Mouse (Mus musculus): ENCODE results near the gene Barhl2.

The Barhl2 gene

DNA sequence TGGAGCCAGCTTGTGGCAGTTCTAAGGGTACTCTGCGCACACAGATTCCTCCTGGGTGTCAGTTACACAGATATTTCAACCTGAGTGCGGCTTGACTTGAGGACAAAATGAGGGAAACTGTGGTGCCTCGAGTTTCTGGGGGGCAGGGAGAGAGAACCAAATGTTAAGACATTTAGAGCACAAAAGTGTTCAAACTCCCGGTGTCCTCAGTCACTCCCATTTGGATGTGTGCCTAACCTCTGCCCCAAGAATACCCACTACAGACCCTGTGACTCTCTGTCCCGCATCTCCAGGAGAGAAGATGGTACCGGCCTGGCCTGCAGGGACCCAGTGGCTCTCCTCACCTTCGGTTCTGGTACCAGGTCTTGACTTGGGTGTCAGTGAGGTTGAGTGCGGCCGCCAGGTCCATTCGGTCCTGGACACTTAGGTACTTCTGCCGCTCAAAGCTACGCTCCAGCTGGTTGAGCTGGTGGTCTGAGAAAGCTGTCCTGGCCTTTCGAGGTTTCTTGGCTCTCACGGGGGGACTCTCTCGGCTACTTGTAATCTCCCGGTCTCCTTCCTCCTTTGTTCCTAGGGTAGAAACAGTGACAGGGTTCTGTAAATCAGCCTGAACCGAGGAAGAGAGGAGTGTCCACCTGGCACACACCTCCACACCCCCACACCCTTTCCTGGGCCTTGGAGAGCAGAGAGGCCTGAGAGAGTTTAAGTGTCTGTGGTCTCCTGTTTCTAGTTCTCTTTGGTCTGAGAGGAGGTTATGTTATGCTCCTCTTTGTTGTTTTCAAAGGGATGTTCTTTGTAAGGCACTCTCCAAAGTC, 2.7 kb downstream of the Barhl2 start:
- no peak for DNase-seq (ENCODE audit: extremely low read depth, low read depth, low spot score)

DNA sequence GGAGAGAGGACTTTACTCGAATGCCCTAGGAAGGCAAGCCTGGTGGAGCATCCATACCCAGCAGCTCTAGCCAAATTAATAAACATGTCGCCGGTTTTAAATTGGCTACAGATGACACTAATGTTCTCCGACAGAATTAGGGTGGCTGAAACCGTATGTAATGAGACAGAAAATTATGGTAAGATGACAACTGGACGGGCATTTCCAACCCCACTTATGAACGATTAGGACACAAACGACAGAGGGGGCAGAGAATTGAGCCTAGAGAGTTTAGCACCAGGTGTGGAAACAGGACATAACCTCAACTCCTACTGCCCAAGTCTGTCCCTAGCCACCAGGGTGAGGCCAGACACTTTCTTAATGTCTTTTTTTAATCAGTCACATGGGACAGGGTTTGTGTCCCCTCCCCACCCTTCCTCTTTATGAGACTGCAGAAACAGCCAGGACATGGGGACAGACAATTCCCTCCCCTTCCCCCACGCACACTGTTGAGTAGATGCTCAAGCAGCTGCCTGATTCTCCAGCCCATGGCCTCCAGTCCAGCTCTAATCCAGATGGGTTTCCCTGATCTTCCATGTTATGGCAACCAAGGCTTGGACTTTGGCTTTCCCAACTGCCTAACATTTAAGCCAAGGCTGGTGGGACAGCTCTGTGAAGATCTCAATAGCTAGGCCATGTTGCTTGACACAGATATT, 3.4 kb downstream of the Barhl2 start:
- DNase-seq (ENCODE audit: extremely low read depth, low read depth, low spot score) = no peak

DNA sequence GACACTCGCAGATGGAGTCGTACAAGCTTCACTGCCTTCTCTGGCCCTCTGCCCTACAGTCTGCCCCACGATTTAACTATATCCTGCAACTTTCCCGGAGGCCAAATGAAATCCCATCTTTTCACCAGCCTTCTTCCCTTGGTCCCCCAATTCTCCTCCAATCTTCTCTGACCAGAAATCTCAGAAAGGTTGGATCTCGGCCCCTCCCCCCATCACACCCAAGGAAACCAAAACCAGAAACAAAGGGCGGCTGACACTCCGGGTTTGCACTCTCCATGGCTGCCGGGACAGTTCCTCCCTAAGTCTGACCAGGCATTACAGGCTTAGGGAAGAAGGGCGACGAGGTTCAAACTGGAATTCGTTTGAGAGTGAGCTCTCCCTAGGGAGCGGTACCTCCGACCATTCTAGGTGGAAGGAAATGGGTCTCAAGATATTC, 4.1 kb downstream of the Barhl2 start:
- no peak for DNase-seq (ENCODE audit: extremely low read depth, low read depth, low spot score)

DNA sequence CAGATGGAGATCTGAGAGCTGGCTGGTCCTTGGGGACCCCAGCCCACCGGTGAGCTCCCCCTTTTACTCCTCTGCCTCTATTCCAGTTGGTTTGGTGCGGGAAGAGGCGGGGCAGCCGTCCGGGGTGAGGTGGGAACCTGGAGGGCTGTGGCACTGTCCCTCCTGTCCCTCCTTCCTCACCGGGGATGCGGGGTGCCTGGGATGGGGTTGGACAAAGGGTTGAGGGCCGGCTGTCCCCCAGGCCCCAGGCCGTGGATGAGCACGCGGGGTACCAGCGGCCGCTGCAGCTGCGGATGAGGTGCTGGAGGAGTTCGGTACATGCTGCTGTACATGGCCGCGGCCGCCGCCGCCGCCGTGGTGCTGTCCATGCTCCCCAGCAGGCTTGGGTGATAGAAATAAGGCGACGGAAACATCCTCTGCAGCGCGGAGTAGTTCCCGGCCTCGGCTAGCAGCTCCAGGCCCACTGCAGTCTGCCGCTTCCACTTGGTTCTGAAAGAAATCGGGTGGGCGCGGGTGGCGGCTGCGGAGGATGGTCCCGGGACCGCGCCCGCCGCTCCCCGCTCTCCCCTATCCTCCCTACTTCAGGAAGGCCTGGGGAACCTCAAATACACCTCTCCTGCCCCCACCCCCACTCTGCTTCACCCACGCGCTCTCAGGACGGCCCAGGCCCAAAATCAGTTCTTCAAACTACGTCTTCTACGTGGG, 4.6 kb downstream of the Barhl2 start:
- DNase-seq (ENCODE audit: extremely low read depth, low read depth, low spot score) = no peak

DNA sequence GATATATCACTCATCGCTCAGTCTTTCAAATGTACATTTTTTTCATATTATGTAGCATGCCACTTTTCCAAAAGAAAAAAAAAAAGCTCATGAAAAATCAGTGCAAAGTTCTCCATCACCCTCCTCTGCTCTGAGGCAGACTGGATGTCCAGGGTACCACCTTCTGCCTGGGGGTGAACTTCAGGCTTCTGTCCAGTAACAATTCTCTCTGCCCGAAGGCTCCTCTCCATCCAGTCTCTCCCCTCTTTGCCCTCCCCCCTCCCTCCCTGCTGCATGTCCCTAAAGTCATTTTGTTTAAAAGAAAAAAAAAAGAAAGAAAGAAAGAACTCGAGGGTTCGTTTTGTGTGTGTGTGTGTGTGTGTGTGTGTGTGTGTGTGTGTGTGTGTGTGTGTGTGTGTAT, 5.3 kb downstream of the Barhl2 start:
- no peak for DNase-seq (ENCODE audit: extremely low read depth, low read depth, low spot score)

DNA sequence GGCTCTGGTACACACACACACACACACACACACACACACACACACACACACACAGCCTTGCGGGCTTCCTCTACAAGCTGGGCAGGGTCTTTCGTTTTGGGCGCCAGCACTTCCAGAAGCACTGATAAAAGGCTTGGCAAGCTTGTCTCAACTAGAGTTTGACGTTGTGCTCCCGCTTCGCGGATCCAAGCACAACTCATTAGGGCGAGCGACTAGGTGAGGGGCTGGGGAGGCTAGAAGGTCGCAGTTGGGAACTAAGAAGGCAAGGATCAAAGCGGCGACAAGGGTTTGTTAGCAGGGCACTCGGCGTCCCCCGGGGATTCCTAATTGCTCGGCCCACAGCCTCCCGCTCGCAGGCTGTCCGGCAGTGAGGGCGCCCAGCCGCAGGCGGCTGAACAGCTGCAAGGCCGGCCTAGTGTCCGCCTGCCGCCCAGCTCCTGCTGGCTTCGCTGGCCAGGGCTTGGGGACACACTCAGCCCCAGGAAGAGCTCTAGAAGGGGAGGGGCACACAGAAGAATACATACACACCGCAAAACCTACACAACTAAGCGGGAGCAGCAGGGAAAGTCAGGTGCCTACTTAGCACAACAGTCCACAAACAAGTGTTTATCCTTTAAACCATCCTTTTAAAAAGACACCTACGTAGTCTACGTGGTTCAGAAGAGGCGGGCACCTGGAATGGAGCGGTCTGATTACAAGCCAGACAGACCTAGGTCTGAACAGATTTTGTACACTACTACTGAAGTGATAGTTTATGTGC, 6.1 kb downstream of the Barhl2 start:
- DNase-seq (ENCODE audit: extremely low read depth, low read depth, low spot score) = no peak

DNA sequence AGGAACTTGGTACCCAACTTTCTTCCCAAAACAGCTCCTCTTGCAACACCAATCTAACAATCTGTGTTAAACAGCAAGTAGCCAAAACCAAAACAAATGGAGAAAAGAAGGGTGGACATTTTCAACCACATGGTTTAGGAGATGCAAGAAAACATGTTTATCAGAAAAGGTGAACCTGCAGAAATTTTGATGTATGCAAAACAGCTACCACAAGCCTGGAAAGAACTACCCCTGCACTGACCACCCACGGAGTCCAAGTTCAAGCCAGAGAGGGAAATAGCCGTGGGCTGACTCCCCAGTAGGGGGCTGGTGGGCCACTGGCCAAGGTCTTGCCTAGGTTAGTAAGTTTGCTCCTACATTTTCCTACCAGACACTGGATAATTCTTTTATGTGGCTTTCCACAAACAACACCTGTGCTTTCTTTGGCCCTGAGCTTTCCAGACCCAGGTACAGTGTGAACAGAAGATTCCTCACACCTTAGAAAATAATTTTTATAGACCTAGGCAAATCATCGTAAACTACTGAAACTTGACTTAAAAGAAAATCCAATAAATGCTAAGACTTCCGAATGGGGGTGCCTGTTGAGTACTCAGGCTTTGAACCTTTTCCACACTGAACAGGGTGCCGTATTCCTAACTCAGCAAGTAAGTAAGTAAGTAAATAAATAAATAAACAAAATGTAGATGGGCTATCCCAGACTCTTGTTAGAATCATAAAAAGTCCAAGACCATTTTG, 7.4 kb downstream of the Barhl2 start:
- no peak for DNase-seq (ENCODE audit: extremely low read depth, low read depth, low spot score)

DNA sequence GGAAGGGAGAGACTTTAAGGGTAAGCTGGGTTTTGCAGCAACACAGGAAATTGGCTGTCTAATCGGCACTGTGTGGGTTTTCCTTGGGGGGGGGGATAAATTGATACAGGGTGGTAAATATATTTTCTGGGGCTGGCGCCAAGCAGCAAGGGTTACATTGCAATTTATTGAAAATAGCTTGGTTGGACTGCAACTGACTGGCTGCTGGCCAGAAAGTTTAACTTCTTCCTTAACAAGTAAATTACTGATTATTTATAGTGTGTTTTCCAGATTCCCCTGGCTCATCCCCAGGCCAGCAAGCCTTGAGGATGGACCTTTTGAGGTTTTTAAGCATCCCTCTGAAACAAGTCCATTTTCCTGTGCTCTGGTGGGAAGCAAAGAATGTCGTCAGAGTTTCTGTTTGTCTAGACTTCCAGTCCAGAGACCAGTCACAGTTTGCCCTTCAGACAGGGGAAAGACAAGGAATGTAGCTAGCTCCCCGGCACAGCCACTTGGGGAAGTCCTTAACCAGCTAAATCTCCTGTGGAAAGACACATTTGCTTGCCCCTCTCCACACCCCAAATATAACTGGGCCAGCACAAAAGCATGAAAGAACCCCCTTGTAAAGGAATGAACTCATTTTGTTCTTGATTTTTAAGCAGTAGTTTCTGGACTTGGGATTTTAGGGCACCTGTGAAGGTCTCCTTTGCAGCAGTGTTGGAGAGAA, 8.1 kb downstream of the Barhl2 start:
- DNase-seq (ENCODE audit: extremely low read depth, low read depth, low spot score) = no peak

DNA sequence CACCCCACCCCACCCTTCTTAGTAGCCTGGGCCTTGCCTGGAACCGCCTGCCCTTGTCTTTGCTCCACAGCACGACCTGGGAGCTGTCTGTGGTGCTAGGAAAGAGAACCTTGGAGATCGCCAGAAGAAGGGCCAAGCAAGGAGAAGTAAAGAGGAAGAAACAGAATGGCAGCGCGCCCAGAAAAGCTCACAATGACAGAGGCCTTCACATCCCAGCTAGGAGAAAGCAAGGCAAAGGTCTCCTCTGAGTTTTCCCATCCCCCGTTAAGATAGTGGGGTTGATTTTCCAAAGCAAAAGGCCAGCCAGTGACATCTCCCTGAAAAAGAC, 9.2 kb downstream of the Barhl2 start:
- no peak for DNase-seq (ENCODE audit: extremely low read depth, low read depth, low spot score)

DNA sequence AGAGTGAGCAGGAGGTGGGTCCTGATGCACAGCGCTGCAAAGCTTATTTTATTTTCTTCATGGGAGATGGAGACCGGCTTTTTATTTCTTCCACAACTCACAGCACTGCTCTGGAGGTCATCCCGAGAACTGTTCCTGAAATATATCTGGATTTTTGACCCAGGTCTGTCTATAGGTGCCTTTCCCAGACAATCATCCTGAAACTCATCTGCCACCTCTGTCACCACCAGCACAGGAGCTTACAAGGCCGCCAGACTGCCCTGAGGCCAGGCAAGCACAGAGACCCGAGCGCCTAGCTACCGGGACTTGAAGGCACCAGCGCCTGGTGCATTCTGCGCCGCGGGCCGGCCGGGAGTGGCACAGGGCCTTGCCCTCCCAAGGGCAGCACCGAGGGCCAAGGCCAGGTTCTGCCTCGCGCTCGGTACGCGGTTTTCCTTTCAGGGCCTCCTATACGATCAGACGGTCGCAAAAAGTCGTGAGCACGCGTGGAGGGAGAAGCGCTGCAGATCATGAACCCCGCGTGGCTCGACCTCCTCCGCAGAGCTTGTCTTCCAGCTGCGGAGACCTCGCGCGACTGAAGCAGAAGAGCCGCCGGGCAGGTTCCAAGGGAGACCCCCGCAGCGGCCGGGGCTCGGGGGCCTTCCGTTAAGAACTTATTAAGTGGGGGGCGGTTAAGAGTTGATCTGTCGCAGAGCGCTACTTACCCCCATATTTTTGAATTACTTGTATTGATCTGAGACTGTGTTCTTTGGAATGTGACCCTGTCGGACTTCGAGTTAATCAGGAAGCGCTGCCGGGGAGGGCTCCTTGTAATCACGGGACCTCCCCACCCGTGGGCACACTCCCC, 9.8 kb downstream of the Barhl2 start:
- no peak for DNase-seq (ENCODE audit: extremely low read depth, low read depth, low spot score)

DNA sequence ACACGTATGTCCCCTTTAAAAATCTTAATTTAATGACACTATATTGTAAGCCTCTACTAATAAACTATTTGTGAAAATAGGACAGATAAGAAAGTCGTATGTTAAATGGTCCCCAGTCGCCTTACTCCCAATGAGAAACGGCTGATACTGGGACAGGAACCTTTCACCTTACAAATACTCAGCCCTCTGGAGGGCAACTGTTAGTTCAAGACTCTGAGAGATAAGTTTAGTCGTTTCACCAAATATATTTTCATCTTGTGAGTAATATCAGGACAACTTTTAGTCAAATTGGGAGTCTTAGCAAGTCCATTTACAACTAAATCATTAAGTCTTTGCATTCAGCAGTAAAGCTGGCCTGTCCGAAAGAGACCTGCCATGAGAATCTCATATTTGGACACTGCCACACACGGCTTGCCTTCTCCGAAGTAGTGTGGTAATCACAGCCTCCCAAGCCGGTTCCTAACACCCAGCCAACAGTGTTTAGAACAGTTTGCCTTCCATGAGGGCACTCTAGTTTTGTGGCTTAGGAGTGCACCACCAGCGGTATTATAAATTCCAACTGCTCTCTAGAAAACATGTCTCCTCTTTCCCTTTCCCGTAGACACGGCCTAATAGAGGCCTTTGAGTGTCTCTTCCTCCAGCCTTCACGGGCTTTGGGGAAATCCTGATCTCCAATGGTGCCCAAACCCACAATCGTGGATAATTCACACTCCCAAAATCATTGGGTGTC, 10.7 kb downstream of the Barhl2 start:
- no peak for DNase-seq (ENCODE audit: extremely low read depth, low read depth, low spot score)

DNA sequence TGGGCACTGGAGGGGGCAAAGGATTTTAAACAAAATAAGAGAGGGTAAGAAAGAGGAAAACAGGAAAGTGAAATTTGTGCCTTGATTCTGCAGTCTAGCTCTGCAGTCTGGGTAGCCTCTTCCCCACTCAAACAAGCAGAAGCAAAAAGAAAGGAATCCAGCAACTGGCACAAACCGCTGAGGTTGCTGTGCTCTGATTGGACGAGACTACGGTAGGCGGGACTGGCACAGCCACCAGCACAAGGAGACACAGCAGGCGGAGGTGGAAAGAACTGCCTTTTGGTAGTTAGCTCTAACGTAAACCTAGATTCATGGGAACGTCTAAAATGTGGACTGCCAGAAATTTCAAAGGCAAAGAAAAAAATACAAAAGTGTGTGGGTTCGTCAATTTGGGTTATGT, 11.4 kb downstream of the Barhl2 start:
- no peak for DNase-seq (ENCODE audit: extremely low read depth, low read depth, low spot score)

DNA sequence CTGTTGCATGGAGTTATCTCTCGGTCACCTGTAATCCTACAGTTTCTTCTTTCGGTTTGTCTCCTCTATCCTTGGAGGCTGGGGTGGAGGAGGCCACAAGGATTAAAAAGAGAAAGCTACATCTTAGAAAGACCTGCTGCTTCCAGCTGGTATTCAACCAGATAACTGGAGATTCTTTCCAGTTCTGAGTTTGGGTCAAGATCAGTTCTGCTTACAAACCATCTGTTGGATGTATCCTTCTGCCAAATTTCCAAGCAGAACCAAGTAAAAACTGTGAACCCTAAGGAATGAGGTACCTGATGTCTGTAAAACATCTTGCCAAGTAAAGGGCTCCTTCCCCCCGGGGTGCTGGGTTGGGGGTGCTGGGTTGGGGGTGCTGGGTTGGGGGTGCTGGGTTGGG, 12.3 kb downstream of the Barhl2 start:
- DNase-seq (ENCODE audit: extremely low read depth, low read depth, low spot score) = no peak

DNA sequence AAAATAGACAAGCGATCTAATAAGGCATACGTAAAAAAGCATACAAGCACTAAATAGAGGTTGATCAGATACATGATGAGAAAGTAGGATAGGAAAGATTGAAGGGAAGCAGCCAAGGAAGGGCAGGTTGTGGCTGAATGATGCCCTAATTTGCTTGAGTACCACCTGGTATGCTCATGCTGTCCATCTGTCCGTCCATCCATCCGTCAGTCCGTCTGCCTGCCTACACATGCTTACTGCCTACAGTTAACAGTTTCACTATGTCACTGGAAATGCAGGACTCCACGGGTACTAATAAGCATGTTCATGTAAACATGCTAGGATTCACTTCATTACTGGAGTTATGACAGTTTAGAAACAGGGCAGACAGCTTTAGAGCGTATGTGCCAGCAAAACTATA, 19.1 kb downstream of the Barhl2 start:
- DNase-seq (ENCODE audit: extremely low read depth, low read depth, low spot score) = no peak

DNA sequence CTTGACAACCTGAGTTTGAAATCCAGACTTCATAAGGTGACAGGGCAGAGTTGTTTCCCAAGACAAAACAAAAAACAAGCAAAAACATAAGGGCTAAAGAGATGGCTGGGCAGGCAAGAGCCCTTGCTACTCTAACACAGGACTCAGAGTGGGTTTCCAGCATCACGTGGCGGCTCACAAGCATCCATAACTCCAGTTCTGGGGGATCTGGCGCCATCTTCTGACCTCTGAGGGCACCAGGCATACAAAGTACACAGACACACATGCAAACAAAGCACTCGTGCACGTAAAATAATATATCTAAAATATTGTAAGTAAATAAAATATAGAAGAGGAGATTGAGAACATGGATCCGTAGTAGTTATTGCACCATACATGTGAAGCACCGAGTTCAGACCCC, 31.9 kb downstream of the Barhl2 start:
- DNase-seq (ENCODE audit: extremely low read depth, low read depth, low spot score) = no peak

DNA sequence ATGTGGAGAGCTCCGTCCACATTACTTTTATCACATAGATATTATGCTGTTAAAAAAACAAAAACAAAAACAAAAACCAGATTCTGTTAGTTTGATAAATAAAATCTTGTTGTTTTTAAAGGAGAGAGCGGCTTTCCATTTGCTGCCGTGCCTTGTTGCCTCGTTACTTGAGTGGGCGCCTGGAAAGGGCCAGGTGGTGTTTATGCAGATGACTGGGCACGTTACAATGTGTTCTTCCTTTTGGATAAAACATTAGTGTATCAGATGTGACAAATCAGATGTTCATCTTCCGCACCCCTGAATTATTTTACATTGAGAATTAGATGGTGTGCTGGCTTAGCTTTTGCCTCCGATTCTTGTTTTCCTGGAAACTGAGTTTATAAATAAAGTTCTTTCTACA, 37.1 kb downstream of the Barhl2 start:
- DNase-seq (ENCODE audit: extremely low read depth, low read depth, low spot score) = no peak

DNA sequence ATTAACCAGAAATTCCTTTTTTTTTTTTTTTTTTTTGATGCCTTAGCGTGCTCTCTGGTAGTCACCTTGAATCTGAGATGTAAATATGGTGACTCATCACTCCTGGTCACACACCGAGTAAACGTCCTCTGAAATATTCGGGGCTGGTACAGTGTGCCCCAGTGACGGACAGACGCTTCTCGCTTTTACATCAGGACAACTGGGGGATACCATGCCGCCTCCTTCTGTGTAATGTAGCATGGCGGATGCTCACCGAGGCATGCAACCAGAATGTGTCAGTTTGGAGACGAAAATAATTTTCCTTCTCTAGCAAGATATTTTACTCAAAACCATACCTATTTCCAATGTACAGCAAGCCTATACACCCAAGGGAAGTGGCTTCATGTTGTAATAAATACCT, 37.6 kb downstream of the Barhl2 start:
- no peak for DNase-seq (ENCODE audit: extremely low read depth, low read depth, low spot score)

DNA sequence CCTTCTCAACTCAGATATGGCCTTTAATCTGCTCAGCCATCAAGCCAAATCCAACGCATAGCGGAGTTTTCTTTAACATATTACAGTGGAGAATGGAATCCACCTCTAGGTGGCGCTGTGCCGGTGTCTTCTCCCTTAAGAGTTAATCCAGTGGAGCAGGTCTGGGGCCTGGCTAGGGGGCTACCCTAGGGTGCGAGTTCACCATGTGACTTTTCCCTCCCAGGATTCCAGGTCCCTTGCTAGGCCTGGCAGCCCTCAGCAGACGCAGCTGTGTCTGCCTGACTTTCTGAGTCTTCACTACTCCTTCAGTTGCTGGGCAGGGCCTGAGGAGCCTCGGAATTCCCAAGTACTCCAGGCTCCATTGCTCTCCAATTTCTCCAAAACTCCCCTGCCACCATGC, 40.8 kb downstream of the Barhl2 start:
- DNase-seq (ENCODE audit: extremely low read depth, low read depth, low spot score) = no peak

DNA sequence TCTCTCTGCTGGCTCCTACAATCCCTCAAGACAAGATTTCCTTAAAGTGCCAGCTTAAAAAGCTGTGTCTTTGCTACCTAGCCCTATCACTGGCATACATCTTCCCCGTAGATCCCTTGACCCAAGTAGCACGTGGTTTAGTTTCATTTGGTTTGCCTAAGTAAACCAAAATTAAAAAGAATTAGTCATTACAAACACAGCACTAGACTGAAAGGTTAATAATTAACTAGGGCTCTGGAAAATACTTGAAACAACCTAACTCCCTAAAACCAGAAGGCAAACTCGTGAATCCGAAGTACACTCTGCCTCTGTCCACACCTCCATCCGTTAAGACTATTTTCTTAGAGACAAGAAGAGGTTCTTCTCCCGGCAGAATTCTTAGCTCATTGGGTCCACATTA, 41.4 kb downstream of the Barhl2 start:
- no peak for DNase-seq (ENCODE audit: extremely low read depth, low read depth, low spot score)

Data from fat pad, adult 2 months (tissue).